Mouse (Mus musculus): Measurements from ENCODE around the gene Mvb12a. TPM values are rescaled to one million over a fixed set of nuclear protein-coding genes. Genes with fewer than 3 reads are reported as not detected.
"Not testable (repeated sequence)": the region's sequence is repeated elsewhere in the genome, so short reads cannot be mapped to it uniquely, and the experiment has no call there.

The Mvb12a gene
- polyA plus RNA-seq, 1 experiment from 2014 or later = 61.7 TPM

DNA sequence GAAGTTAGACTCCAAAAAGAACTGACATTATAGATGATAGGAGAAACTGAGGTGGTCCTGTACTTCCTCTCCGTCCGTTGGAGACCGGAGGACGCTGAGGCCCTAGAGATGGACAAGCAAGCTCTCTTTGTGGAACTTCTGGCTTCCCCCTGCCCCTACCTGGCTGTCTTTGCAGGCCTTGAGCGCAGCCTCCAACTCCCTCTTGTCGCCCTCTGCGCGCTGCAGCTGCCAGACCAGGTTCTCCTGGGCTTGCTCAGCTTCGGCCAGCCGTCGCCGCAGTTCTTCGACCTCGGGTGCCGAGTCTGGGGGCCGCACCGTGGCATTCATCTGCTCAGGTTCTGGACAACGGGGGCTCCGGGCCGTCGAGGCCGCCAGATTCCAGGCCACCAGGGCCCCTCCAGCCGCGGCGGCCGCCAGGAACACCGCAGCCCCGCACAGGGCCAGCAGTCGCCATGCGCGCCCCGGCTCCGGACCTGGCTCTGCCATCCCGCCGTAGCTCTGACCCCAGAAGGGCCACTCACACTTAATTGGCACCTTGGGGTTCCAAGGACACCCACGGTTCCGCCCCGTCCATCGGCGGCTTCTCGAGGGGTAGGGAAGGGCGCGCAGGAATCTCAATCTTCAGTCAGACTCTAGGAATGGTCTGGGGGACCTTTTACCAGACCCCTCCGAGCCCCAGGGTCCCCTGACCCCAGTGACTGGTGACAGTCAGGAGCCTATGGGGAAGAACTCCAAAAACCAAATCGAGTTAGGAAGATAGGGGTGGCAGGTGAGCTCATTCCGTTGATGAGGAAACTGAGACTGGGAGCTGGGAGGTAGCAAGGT, 17.3 kb upstream of the Mvb12a start, which contains the start of gene Ccdc194:
TSS of gene Ccdc194 (minus strand) at position 486 of the 825 bp plus-strand sequence.
- no peak within 1 kb of the TSS for H3K4me2 ChIP-seq (ENCODE audit: low read depth, low read length)
- no peak for DNase-seq
- TF ChIP-seq EP300 (IDR thresholded peaks at IDR 0.05; ENCODE audit: low read depth) (no peak), CTCF (IDR thresholded peaks at IDR 0.05; ENCODE audit: low read depth) (no peak)

DNA sequence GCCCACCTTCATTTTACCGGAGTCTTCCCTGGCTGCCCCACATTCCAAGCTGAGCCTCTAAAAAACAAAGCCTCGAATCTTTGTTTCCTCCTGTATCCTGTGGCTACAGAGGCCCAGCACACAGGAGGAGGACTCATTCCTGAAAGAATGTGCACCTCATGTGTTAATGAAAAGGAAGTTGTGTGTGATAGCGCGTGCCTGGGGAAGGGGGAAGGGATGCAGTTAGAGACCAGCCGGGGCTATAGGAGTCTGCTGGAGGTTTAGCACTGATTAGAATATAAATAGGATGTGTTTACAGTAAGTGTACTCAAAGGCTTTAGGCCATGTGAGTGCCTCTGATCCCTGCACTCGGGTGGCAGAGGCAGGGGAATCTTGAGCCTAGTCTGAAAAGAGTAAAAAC, 16.4 kb upstream of the Mvb12a start:
- no peaks in the 10 kb centered on the region for H3K9me3 ChIP-seq (ENCODE audit: low read length)
- H3K4me2 ChIP-seq (ENCODE audit: low read depth, low read length) = no peak overlapping the region
- peaks cover 3% of the 10 kb centered on the region; the same call in 1 of the 2 replicates for H3K4me1 ChIP-seq (ENCODE audit: insufficient read depth)
- no peak overlapping the region for H3K4me3 ChIP-seq (ENCODE audit: low read depth, low read length)
- whole genome bisulfite sequencing (ENCODE audit: insufficient replicate concordance) = 20% methylated on average over 6 of the region's 6 CpGs
- peak overlapping the region; percentile 84 for H3K27ac ChIP-seq (ENCODE audit: low read depth)
- TF ChIP-seq EP300 (IDR thresholded peaks at IDR 0.05; ENCODE audit: low read depth) (no peak), CTCF (IDR thresholded peaks at IDR 0.05; ENCODE audit: low read depth) (no peak)
- DNase-seq (no peak), ATAC-seq (peak; percentile 16; the same call in 1 of the 2 replicates)
- H3K27me3 ChIP-seq (ENCODE audit: insufficient read depth, low read length) = peaks cover 11% of the 10 kb centered on the region
- H3K36me3 ChIP-seq (replicated peaks; ENCODE audit: insufficient read depth, low read length) = no peaks in the 10 kb centered on the region
- no peak overlapping the region for H3K9ac ChIP-seq (replicated peaks)

More for the DNA sequence above, 17.3 kb upstream of the Mvb12a start, which contains the start of gene Ccdc194:
- ATAC-seq = no peak
- 36% methylated on average over 43 of the region's 46 CpGs for WGBS (ENCODE audit: insufficient replicate concordance)
- Histone ChIP-seq H3K4me1 (ENCODE audit: insufficient read depth) (peaks cover 3% of the 10 kb centered on the region; the same call in 1 of the 2 replicates), H3K9me3 (ENCODE audit: low read length) (no peaks in the 10 kb centered on the region), H3K27me3 (ENCODE audit: insufficient read depth, low read length) (peaks cover 11% of the 10 kb centered on the region), H3K4me3 (ENCODE audit: low read depth, low read length) (no peak within 1 kb of the TSS), H3K27ac (ENCODE audit: low read depth) (peak within 1 kb of the TSS; percentile 84), H3K9ac (replicated peaks) (no peak within 1 kb of the TSS), H3K36me3 (replicated peaks; ENCODE audit: insufficient read depth, low read length) (no peaks in the 10 kb centered on the region)

DNA sequence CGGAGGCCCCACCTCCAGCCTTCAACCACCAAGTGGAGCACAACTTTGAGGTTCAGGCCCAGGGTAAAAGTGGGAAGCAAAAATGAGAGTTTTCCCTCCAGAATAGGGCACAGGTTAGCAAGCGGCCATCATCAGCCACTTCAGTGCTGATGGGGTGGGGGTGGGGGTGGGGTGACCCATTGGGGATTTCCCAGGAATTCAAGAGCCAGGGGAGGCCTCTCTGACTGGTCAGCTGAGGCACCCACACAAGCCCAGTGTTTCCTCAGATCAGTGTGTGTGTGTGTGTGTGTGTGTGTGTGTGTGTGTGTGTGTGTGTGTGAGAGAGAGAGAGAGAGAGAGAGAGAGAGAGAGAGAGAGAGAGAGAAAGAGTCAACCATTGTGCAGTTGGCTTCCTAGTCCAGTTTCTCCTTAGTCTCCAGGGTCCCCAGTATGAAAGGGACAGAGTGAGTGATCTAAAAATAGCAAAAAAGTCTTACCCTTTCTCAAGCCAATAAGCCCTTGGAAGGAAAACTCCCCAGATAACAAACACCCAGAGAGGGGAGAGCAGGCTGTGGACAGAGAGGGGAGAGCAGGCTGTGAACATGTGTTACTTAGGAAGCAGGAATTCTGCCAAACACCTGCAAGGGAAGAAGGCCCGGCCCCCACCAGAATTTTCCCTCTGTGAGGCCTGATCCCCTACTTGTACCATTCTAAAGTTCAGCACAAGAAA, 15.4 kb upstream of the Mvb12a start:
- H3K27me3 ChIP-seq (ENCODE audit: insufficient read depth, low read length) = peaks cover 11% of the 10 kb centered on the region
- no peak overlapping the region for H3K9ac ChIP-seq (replicated peaks)
- no peak for ATAC-seq
- WGBS (ENCODE audit: insufficient replicate concordance) = 40% methylated on average over 3 of the region's 3 CpGs
- H3K9me3 ChIP-seq (ENCODE audit: low read length) = no peaks in the 10 kb centered on the region
- no peak overlapping the region for H3K4me3 ChIP-seq (ENCODE audit: low read depth, low read length)
- H3K27ac ChIP-seq (ENCODE audit: low read depth) = peak overlapping the region; percentile 84
- H3K36me3 ChIP-seq (replicated peaks; ENCODE audit: insufficient read depth, low read length) = no peaks in the 10 kb centered on the region
- no peak overlapping the region for H3K4me2 ChIP-seq (ENCODE audit: low read depth, low read length)
- TF ChIP-seq CTCF (IDR thresholded peaks at IDR 0.05; ENCODE audit: low read depth) (no peak), EP300 (IDR thresholded peaks at IDR 0.05; ENCODE audit: low read depth) (no peak)
- no peak for DNase-seq
- H3K4me1 ChIP-seq (ENCODE audit: insufficient read depth) = peaks cover 3% of the 10 kb centered on the region; the same call in 1 of the 2 replicates

DNA sequence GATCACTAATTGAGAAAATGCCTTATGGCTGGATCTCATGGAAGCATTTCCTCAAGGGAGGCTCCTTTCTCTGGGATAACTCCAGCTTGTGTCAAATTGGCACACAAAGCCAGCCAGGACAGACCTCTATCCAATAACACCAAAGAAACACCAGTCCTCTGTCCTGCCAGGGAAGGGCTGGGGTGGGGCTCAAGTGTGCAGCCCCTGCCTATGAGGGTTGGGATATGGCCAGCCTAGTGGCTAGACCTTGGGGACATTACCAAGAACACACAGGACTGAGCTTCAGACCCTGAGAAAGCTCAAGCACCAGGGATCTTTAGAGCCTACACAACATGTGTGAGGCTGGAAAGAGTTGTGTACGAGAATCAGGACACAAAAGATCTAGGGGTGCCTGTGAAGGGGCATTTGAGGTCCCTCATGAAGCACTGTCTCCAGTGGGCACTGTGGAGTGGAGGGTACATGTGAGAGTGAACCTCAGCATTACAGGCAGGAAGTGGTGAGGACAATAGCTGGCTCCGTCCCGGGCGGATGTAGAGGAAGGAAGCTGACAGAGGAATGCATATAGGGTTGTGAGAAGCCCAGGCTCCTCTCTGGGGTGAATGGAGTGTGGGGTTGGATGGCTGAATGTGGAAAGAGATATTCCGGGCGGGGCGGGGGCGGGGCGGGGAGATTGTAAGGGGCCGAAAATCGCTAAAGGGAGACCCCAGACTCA, 14.2 kb upstream of the Mvb12a start:
- H3K9ac ChIP-seq (replicated peaks) = no peak overlapping the region
- TF ChIP-seq CTCF (IDR thresholded peaks at IDR 0.05; ENCODE audit: low read depth) (no peak), EP300 (IDR thresholded peaks at IDR 0.05; ENCODE audit: low read depth) (no peak)
- no peak overlapping the region for H3K4me3 ChIP-seq (ENCODE audit: low read depth, low read length)
- H3K27ac ChIP-seq (ENCODE audit: low read depth) = peak overlapping the region; percentile 84
- H3K4me2 ChIP-seq (ENCODE audit: low read depth, low read length) = no peak overlapping the region
- peak; percentile 63 for ATAC-seq
- DNase-seq = peak; percentile 38
- no peaks in the 10 kb centered on the region for H3K9me3 ChIP-seq (ENCODE audit: low read length)
- H3K36me3 ChIP-seq (replicated peaks; ENCODE audit: insufficient read depth, low read length) = no peaks in the 10 kb centered on the region
- peaks cover 11% of the 10 kb centered on the region for H3K27me3 ChIP-seq (ENCODE audit: insufficient read depth, low read length)
- WGBS (ENCODE audit: insufficient replicate concordance) = 31% methylated on average over 11 of the region's 11 CpGs
- H3K4me1 ChIP-seq (ENCODE audit: insufficient read depth) = peaks cover 3% of the 10 kb centered on the region; the same call in 1 of the 2 replicates

DNA sequence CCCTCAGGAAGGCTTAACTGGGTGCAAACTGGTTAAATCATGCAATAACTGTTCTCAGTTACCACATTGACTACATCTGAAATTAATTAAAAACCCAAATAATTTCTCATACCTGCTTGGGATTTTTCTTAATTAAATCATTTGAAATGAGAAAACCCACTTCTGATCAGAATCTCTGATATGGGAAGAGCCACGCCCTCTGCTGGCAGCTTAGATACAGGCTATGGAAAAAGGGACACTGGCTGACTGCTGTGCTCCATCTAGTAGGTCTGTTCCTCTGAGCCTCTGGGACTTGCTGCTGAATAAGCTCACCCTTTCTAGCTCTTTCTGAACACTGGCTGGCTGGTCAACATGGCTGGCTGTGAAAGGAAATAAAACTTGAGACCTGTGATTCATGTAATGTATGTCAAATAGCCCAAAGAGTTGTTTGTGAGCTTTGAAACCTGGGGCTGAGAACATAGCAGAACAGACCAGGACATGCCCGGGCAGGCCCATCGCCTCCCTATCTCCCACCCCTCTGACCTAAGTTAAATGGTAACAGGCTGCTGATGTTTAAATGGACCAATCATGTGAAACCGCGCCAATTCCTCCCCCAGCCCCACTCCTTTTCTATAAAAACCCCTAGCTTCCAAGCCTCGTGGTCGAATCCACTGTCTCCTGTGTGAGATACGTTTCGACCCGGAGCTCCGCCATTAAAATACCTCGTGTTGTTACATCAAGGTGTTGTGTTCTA, 11.8 kb upstream of the Mvb12a start:
- 62% methylated on average over 3 of the region's 12 CpGs for WGBS (ENCODE audit: insufficient replicate concordance)
- TF ChIP-seq CTCF (IDR thresholded peaks at IDR 0.05; ENCODE audit: low read depth) = peak; percentile 58
- peaks cover 12% of the 10 kb centered on the region for H3K4me1 ChIP-seq (ENCODE audit: insufficient read depth)
- H3K4me3 ChIP-seq (ENCODE audit: low read depth, low read length); H3K36me3 ChIP-seq (replicated peaks; ENCODE audit: insufficient read depth, low read length); DNase-seq; H3K9ac ChIP-seq (replicated peaks); H3K27me3 ChIP-seq (ENCODE audit: insufficient read depth, low read length); H3K9me3 ChIP-seq (ENCODE audit: low read length); H3K27ac ChIP-seq (ENCODE audit: low read depth); H3K4me2 ChIP-seq (ENCODE audit: low read depth, low read length); ATAC-seq: not testable (repeated sequence)

Measured in liver, postnatal 0 days (tissue).